Mouse (Mus musculus) midbrain, embryonic 16.5 days (tissue): ENCODE results near the gene Pdgfa. TPM values are rescaled to one million over a fixed set of nuclear protein-coding genes. Genes with fewer than 3 reads are reported as not detected.

Source experiments
- ATAC-seq: fragments of 200-750 bp; cut with Nextera tagmentation; 2 replicates; pipeline ENCODE4 v1.8.0; 2017; ENCODE audit warnings: moderate TSS enrichment
- H3K27ac ChIP-seq: fragments of 300-500 bp; sonication (generic); 2 replicates; pipeline ENCODE4 v1.5.1; 2014; ENCODE audit warnings: mild to moderate bottlenecking, low read length, mixed read lengths
- H3K27me3 ChIP-seq: fragments of 300-500 bp; sonication (generic); 2 replicates; pipeline ENCODE4 v1.6.1; 2014; ENCODE audit warnings: low read depth, low read length, mixed read lengths; ENCODE audit not compliant: control insufficient read depth, insufficient read depth
- H3K36me3 ChIP-seq: fragments of 300-500 bp; sonication (generic); 2 replicates; pipeline ENCODE4 v1.6.1; 2014; ENCODE audit warnings: mild to moderate bottlenecking, low read length, moderate library complexity, mixed read lengths; ENCODE audit not compliant: control insufficient read depth, insufficient read depth
- H3K4me1 ChIP-seq: fragments of 300-500 bp; sonication (generic); 2 replicates; pipeline ENCODE4 v1.6.1; 2014; ENCODE audit warnings: mild to moderate bottlenecking, low read length, mixed read lengths; ENCODE audit not compliant: control insufficient read depth, insufficient read depth
- H3K4me2 ChIP-seq: fragments of 300-500 bp; sonication (generic); 2 replicates; pipeline ENCODE4 v1.6.1; 2014; ENCODE audit warnings: mild to moderate bottlenecking, low read length, mixed read lengths
- H3K4me3 ChIP-seq: fragments of 300-500 bp; sonication (generic); 2 replicates; pipeline ENCODE4 v1.5.1; 2014; ENCODE audit warnings: low read depth, mild to moderate bottlenecking, low read length, moderate library complexity, mixed read lengths
- H3K9ac ChIP-seq: fragments of 300-500 bp; sonication (generic); 2 replicates; pipeline ENCODE4 v1.6.1; 2014; ENCODE audit warnings: low read depth, low read length, mixed read lengths
- H3K9me3 ChIP-seq: fragments of 300-500 bp; sonication (generic); replicated peaks from 2 replicates; pipeline ENCODE4 v1.6.1; 2014; ENCODE audit warnings: mild to moderate bottlenecking, low read length, mixed read lengths; ENCODE audit not compliant: control insufficient read depth, poor library complexity, severe bottlenecking
- WGBS: fragments of 180-500 bp; shearing (Covaris S2); extraction: QIAGEN DNeasy Blood & Tissue Kit; methylation state at CpG from one replicate; pipeline ENCODE4 v1.1.7; 2014; 5-methylcytosine and 5-hydroxymethylcytosine counted together
- polyA plus RNA-seq: library from polyadenylated mRNA; unstranded; fragments of >200 nt; fragmentation: Nextera tagmentation; extraction: Ambion mirVana; gene quantifications from 2 replicates; pipeline ENCODE4 v1.2.1, GENCODE M21; 2015

Gene Pdgfa
- polyA plus RNA-seq: 27.0 and 32.2 TPM in 2 replicates

DNA sequence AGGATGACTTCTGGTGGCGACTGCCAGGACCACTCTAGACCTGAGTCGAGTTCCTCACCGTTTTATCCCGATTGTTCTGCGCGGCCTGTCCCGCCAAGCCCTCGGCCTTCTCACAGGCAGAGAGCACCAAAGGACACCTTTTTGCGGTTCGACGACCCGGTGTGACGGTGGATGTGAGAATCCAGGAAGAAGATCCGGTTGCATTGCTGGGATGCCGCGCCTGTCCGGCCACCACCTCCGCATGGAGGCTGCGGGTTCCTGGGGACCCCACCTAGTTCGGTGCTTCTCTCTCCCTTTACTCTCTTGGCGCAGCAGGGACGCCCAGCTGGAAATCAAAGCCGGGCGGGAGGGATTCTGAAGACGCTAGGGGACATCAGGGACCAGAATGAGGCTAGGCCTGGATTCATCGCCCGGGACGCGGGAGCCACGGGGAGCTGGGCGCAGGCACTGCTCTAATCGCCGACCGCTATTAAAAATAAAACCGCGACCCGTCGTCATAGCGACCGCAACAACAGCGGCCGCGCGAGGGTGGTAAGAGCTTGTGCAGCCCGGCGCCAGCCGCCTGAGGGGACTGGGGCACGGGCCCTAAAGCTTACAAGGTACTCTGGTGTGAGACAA is at the start of gene Pdgfa:
Gene Pdgfa, minus strand, starts transcription at position 200 of the 618 bp plus-strand sequence.
- Histone ChIP-seq H3K9me3 (peaks cover 4% of the 10 kb centered on the region; the same call in 1 of the 2 replicates), H3K36me3 (no peaks in the 10 kb centered on the region), H3K4me2 (peak within 1 kb of the TSS; percentile 90), H3K9ac (peak within 1 kb of the TSS; percentile 89), H3K27me3 (peaks cover 22% of the 10 kb centered on the region), H3K4me1 (peaks cover 40% of the 10 kb centered on the region), H3K27ac (peak within 1 kb of the TSS; percentile 90), H3K4me3 (peak within 1 kb of the TSS; percentile 77)
- WGBS: 1% methylated on average over 48 of the region's 48 CpGs
- peak; percentile 29 for ATAC-seq

- no peaks in the 10 kb centered on the region for H3K9me3 ChIP-seq
- peaks cover 3% of the 10 kb centered on the region; the same call in 1 of the 2 replicates for H3K4me1 ChIP-seq
- no peak overlapping the region for H3K4me3 ChIP-seq
- H3K36me3 ChIP-seq: peaks cover 21% of the 10 kb centered on the region
- no peak overlapping the region for H3K9ac ChIP-seq
- no peak for ATAC-seq
- WGBS: 70% methylated on average over 5 of the region's 5 CpGs
- no peaks in the 10 kb centered on the region for H3K27me3 ChIP-seq
- no peak overlapping the region for H3K27ac ChIP-seq
- H3K4me2 ChIP-seq: no peak overlapping the region
Observed at GRCm38 (mm10) chr5:139046636-139047035, 49.5 kb upstream of the Pdgfa start.

DNA sequence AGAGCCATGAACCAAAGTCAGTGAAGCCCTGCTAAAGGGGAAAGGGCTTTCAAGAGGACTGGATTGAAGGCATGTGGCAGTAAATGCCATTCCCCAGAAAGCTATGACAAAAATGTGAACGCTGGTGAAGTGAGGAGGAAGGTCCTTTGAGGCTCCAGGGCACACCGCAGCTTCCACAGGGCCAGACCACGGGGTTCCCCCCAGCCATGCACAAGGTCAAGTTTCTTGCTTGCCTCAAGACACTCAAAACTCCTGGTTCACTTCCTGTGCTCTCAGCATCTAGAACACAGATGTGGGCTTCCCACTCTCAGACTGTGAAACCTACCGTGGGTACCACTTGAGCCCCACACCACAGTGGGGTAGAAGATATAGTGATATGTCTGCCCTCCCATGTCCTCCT is 46.4 kb upstream of the Pdgfa start:
- H3K27ac ChIP-seq: no peak overlapping the region
- no peak overlapping the region for H3K4me2 ChIP-seq
- H3K36me3 ChIP-seq: peaks cover 12% of the 10 kb centered on the region
- no peaks in the 10 kb centered on the region for H3K9me3 ChIP-seq
- H3K9ac ChIP-seq: no peak overlapping the region
- ATAC-seq: no peak
- H3K4me1 ChIP-seq: peaks cover 3% of the 10 kb centered on the region; the same call in 1 of the 2 replicates
- H3K4me3 ChIP-seq: no peak overlapping the region
- 85% methylated on average over 4 of the region's 4 CpGs for WGBS
- H3K27me3 ChIP-seq: no peaks in the 10 kb centered on the region

DNA sequence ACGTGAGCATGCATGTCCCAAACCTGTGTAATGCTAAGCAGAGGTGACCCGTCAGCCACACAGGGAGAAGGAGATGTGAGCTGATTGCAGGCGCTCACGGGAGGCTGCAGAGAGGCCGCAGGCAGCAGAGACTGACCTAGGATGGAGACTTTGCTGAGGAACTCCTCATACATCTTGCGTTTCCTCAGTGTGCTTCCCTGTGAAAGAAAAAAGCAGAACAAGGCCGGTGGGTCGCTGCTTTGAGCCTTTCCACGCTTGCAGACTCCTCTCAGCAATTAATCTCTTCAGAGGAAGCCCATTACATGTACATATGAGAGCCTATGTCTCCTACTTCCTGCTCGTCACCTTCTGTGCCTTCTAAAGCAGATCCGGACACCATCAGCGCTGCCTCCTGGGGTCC is 45.1 kb upstream of the Pdgfa start:
- H3K36me3 ChIP-seq: peaks cover 6% of the 10 kb centered on the region; the same call in 1 of the 2 replicates
- H3K27ac ChIP-seq: no peak overlapping the region
- H3K9me3 ChIP-seq: no peaks in the 10 kb centered on the region
- 83% methylated on average over 12 of the region's 12 CpGs for WGBS
- H3K9ac ChIP-seq: no peak overlapping the region
- H3K4me3 ChIP-seq: no peak overlapping the region
- no peak overlapping the region for H3K4me2 ChIP-seq
- peaks cover 1% of the 10 kb centered on the region; the same call in 1 of the 2 replicates for H3K4me1 ChIP-seq
- ATAC-seq: no peak
- no peaks in the 10 kb centered on the region for H3K27me3 ChIP-seq

- Histone ChIP-seq H3K27ac (peak overlapping the region; percentile 35; the same call in 1 of the 2 replicates), H3K4me1 (peaks cover 22% of the 10 kb centered on the region), H3K4me2 (no peak overlapping the region), H3K9ac (no peak overlapping the region), H3K36me3 (no peaks in the 10 kb centered on the region; the same call in 1 of the 2 replicates), H3K4me3 (no peak overlapping the region), H3K9me3 (no peaks in the 10 kb centered on the region), H3K27me3 (no peaks in the 10 kb centered on the region)
- ATAC-seq: no peak
- WGBS: 66% methylated on average over 2 of the region's 2 CpGs
Observed at GRCm38 (mm10) chr5:139035171-139035570, 38.0 kb upstream of the Pdgfa start.

GRCm38 (mm10) chr5:139034746-139035145 is 37.6 kb upstream of the Pdgfa start:
- Histone ChIP-seq H3K4me1 (peaks cover 22% of the 10 kb centered on the region), H3K27me3 (no peaks in the 10 kb centered on the region), H3K9me3 (no peaks in the 10 kb centered on the region), H3K4me3 (no peak overlapping the region), H3K4me2 (no peak overlapping the region), H3K9ac (no peak overlapping the region), H3K27ac (peak overlapping the region; percentile 79), H3K36me3 (no peaks in the 10 kb centered on the region; the same call in 1 of the 2 replicates)
- 44% methylated on average over 6 of the region's 6 CpGs for WGBS
- peak; percentile 43; the same call in 1 of the 2 replicates for ATAC-seq

DNA sequence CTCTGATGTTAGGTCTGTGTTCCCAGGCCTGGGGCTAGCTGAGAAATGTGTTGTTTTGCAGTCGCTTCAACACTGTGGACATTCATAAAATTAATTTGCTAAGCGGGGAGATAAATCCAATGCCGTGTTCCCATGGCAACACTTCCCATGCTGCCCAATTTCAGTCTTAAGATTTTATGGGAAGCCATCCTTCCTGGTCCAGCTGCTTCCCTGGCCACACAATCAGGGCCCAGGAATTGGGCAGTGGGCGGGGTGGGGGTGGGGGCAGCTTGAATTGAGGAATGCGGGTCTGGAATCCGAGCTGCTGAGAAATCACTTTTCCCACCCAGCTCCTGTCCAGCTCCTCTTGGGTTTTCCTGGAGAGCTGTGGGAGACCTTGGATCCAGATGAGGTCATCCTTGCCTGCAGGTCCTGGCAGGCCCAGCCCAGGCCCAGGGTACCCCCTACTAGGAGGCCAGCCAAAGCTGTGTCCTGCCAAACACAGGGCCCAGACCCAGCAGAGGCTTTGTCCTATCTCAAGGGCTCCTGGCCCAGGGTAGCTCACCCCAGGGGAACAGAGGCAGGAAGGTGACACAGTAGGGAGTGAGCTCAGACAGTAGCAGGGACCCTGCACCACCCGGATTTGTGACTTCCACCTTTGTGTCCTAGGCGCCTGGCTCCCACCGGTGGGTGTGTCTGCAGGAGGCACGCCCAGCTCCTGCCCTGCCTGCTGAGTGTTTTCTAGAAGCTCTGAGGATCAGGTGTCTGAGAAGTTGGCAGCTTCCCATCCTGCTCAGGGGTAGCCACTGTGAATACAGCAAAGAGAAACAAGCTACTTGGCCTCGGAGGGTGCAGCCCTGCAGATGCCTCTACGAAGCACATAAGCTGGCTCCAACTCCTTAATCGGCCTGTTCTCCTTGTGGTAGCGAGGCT is 36.5 kb upstream of the Pdgfa start:
- no peaks in the 10 kb centered on the region for H3K9me3 ChIP-seq
- WGBS: 34% methylated on average over 14 of the region's 14 CpGs
- H3K36me3 ChIP-seq: no peaks in the 10 kb centered on the region; the same call in 1 of the 2 replicates
- no peaks in the 10 kb centered on the region for H3K27me3 ChIP-seq
- H3K4me2 ChIP-seq: no peak overlapping the region
- peaks cover 22% of the 10 kb centered on the region for H3K4me1 ChIP-seq
- ATAC-seq: peak; percentile 61
- peak overlapping the region; percentile 79 for H3K27ac ChIP-seq
- no peak overlapping the region for H3K4me3 ChIP-seq
- H3K9ac ChIP-seq: no peak overlapping the region

DNA sequence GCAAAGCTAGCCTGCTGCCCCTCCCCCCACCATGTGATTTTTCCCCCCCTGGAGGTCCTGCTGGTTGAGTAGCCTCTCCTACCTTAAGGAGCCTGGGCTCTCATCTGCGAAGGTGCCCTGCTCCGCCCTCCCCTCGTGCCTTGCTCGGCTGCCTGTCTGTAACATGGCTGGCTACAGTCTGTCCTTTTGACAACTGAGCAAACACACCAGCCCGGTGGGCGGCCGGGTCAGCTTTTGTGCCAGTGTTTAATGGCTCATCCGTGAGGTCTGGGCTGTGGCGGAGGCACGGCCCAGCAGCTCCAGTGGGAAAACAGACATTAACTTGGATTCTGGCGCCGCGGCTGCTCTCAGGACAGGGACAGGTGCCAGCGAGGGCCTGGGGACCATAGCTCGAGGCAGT is 30.4 kb upstream of the Pdgfa start:
- H3K4me2 ChIP-seq: no peak overlapping the region
- no peaks in the 10 kb centered on the region for H3K27me3 ChIP-seq
- no peak for ATAC-seq
- no peak overlapping the region for H3K4me3 ChIP-seq
- H3K4me1 ChIP-seq: no peaks in the 10 kb centered on the region
- H3K36me3 ChIP-seq: no peaks in the 10 kb centered on the region
- 27% methylated on average over 15 of the region's 15 CpGs for WGBS
- H3K9me3 ChIP-seq: no peaks in the 10 kb centered on the region
- no peak overlapping the region for H3K9ac ChIP-seq
- H3K27ac ChIP-seq: no peak overlapping the region; the same call in 1 of the 2 replicates
